Mouse (Mus musculus) hindbrain, embryonic 11.5 days (tissue): ENCODE results near the gene Dock6. TPM values are rescaled to one million over a fixed set of nuclear protein-coding genes. Genes with fewer than 3 reads are reported as not detected.
A peak's percentile ranks its signal among the peaks of the same experiment; 100 is the strongest.
"Not testable (repeated sequence)": the region's sequence is repeated elsewhere in the genome, so short reads cannot be mapped to it uniquely, and the experiment has no call there.

Experiments used
- ATAC-seq: fragments of 200-750 bp; cut with Nextera tagmentation; 2 replicates; pipeline ENCODE4 v1.8.0; 2017; ENCODE audit warnings: mild to moderate bottlenecking, moderate TSS enrichment, moderate library complexity; ENCODE audit not compliant: low FRiP score
- DNase-seq: peaks from one replicate; pipeline ENCODE4 v3.0.0-alpha.2; 2015; ENCODE audit warnings: low spot score
- H3K27ac ChIP-seq: fragments of 300-500 bp; sonication (generic); 2 replicates; pipeline ENCODE4 v1.5.1; 2014; ENCODE audit warnings: mild to moderate bottlenecking, low read depth, low read length
- H3K27me3 ChIP-seq: fragments of 300-500 bp; sonication (generic); 2 replicates; pipeline ENCODE4 v1.6.1; 2014; ENCODE audit warnings: mild to moderate bottlenecking, low read length, moderate library complexity, mixed read lengths; ENCODE audit not compliant: control insufficient read depth, insufficient read depth
- H3K36me3 ChIP-seq: fragments of 300-500 bp; sonication (generic); 2 replicates; pipeline ENCODE4 v1.6.1; 2014; ENCODE audit warnings: mild to moderate bottlenecking, low read length, moderate library complexity, mixed read lengths; ENCODE audit not compliant: control insufficient read depth, insufficient read depth
- H3K4me1 ChIP-seq: fragments of 300-500 bp; sonication (generic); replicated peaks from 2 replicates; pipeline ENCODE4 v1.6.1; 2014; ENCODE audit warnings: low read length, mixed read lengths; ENCODE audit not compliant: control insufficient read depth, insufficient read depth
- H3K4me2 ChIP-seq: fragments of 300-500 bp; sonication (generic); replicated peaks from 2 replicates; pipeline ENCODE4 v1.6.1; 2014; ENCODE audit warnings: mild to moderate bottlenecking, low read depth, low read length
- H3K4me3 ChIP-seq: fragments of 300-500 bp; sonication (generic); 2 replicates; pipeline ENCODE4 v1.5.1; 2014; ENCODE audit warnings: low read depth, low read length
- H3K9ac ChIP-seq: fragments of 300-500 bp; sonication (generic); 2 replicates; pipeline ENCODE4 v1.6.1; 2014; ENCODE audit warnings: low read depth, low read length
- H3K9me3 ChIP-seq: fragments of 300-500 bp; sonication (generic); 2 replicates; pipeline ENCODE4 v1.6.1; 2016; ENCODE audit warnings: low read length; ENCODE audit not compliant: control insufficient read depth
- WGBS: fragments of 180-500 bp; shearing (Covaris S2); extraction: QIAGEN DNeasy Blood & Tissue Kit; methylation state at CpG from one replicate; pipeline ENCODE4 v1.1.7; 2014; 5-methylcytosine and 5-hydroxymethylcytosine counted together
- polyA plus RNA-seq: library from polyadenylated mRNA; unstranded; fragments of >200 nt; fragmentation: Nextera tagmentation; extraction: Ambion mirVana; gene quantifications from 2 replicates; pipeline ENCODE4 v1.2.1, GENCODE M21; 2014

The Dock6 gene
- polyA plus RNA-seq, 1 experiment from 2014 or later: 21.4 TPM

DNA sequence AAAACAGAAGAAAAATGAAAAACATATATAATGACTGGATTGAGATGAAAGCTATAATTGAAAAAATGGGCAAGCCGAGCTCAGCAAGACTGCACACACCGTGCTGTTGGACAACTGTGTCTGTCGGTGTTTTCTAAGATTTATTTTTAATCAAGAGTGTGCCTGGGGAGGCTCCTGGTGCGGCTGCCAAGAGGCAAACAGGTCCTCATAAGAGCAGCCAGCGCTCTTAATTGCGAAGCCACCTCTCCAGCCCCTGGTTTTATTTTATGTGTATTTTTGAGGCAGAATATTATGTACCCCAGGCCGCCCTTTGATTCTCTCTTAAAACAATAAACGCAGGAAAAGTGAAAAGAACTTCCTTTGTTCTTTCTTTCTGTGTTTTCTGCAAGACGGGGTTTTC, 64.2 kb downstream of the Dock6 start:
- DNase-seq (no peak), ATAC-seq (no peak)
- Histone ChIP-seq H3K4me1 (no peaks in the 10 kb centered on the region), H3K36me3 (no peaks in the 10 kb centered on the region), H3K9ac (no peak overlapping the region), H3K4me3 (no peak overlapping the region), H3K9me3 (no peaks in the 10 kb centered on the region), H3K27me3 (no peaks in the 10 kb centered on the region), H3K27ac (no peak overlapping the region), H3K4me2 (no peak overlapping the region)
- WGBS: 84% methylated on average over 9 of the region's 9 CpGs

DNA sequence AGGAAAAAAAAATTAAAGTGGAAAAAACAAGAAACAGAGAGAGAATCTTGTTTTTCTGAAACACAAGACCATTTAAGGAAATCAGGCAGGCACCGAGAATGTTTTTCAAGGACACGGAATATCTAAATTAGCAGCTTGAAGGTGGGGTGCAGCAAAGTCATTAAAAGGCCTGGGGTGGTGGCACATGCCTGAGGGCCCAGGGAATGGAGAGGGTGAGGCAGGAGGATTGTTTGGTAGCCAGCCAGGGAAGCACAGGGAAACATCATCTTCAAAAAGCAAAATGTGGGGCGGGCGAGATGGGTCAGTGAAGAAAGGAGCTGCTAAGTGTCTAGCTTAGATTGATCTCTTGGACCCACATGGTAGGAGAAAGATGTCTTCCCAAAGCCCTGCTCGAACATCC, 64.8 kb downstream of the Dock6 start:
- no peaks in the 10 kb centered on the region for H3K36me3 ChIP-seq
- no peaks in the 10 kb centered on the region for H3K9me3 ChIP-seq
- H3K27me3 ChIP-seq: no peaks in the 10 kb centered on the region
- ATAC-seq (no peak), DNase-seq (no peak)
- H3K27ac ChIP-seq: no peak overlapping the region
- H3K4me3 ChIP-seq: no peak overlapping the region
- H3K4me2 ChIP-seq: no peak overlapping the region
- no peaks in the 10 kb centered on the region for H3K4me1 ChIP-seq
- no peak overlapping the region for H3K9ac ChIP-seq
- WGBS: 88% methylated on average over 5 of the region's 5 CpGs

DNA sequence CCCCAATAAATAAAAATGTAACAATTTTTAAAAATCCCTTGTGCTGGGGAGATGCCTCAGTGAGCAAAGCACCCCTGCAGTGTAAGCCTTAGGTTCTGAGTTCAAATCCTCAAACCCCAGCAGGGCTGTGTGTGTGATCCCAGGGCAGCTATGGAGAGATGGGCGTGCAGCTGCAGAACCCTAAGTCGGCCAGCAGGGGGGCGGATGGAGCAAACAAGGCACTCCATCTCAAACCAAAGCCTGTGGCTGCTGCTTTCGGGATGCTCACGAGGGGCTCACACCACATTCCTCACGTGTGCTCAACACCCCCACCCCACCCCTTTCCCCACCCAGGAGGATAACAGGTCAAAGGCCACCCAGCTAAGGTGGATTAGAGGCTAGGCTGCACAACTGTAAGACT, 65.5 kb downstream of the Dock6 start:
- WGBS: 9% methylated on average over 6 of the region's 6 CpGs
- H3K9me3 ChIP-seq: no peaks in the 10 kb centered on the region
- no peaks in the 10 kb centered on the region for H3K4me1 ChIP-seq
- H3K27ac ChIP-seq: no peak overlapping the region
- ATAC-seq (peak; percentile 53; the same call in 1 of the 2 replicates), DNase-seq (peak; percentile 81)
- H3K4me3 ChIP-seq: no peak overlapping the region
- no peaks in the 10 kb centered on the region for H3K36me3 ChIP-seq
- no peak overlapping the region for H3K9ac ChIP-seq
- no peak overlapping the region for H3K4me2 ChIP-seq
- H3K27me3 ChIP-seq: no peaks in the 10 kb centered on the region

DNA sequence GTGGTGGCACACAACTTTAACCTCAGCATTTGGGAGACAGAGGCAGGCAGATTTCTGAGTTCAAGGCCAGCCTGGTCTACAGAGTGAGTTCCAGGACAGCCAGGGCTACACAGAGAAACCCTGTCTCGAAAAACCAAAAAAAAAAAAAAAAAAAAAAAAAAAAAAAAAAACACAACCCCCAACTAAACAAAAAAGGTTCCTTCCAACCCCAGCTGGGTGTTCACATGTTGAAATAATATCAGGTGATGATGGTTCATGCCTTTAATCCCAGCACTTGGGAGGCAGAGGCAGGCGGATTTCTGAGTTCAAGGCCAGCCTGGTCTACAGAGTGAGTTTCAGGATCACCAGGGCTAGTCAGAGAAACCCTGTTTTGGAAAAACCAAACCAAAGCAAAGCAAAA, 66.1 kb downstream of the Dock6 start:
- not testable (repeated sequence) for H3K9ac ChIP-seq, H3K4me2 ChIP-seq, H3K36me3 ChIP-seq

GRCm38 (mm10) chr9:21784517-21785307, 67.7 kb downstream of the Dock6 start:
- no peak overlapping the region for H3K27ac ChIP-seq
- ATAC-seq: no peak
- no peak for DNase-seq
- WGBS: 94% methylated on average over 7 of the region's 7 CpGs
- no peak overlapping the region for H3K9ac ChIP-seq
- H3K27me3 ChIP-seq: no peaks in the 10 kb centered on the region
- no peak overlapping the region for H3K4me2 ChIP-seq
- no peak overlapping the region for H3K4me3 ChIP-seq
- H3K9me3 ChIP-seq: no peaks in the 10 kb centered on the region
- H3K36me3 ChIP-seq: no peaks in the 10 kb centered on the region
- no peaks in the 10 kb centered on the region for H3K4me1 ChIP-seq

More for the DNA sequence above, 66.1 kb downstream of the Dock6 start:
- not testable (repeated sequence) for H3K27ac ChIP-seq, DNase-seq, H3K4me1 ChIP-seq, H3K9me3 ChIP-seq, H3K4me3 ChIP-seq, H3K27me3 ChIP-seq, ATAC-seq
- 74% methylated on average over 1 of the region's 2 CpGs for WGBS

GRCm38 (mm10) chr9:21781657-21782468, 70.6 kb downstream of the Dock6 start:
- no peaks in the 10 kb centered on the region for H3K9me3 ChIP-seq
- no peak overlapping the region for H3K4me2 ChIP-seq
- no peak overlapping the region for H3K4me3 ChIP-seq
- H3K27me3 ChIP-seq: no peaks in the 10 kb centered on the region
- ATAC-seq (no peak), DNase-seq (no peak)
- no peaks in the 10 kb centered on the region for H3K36me3 ChIP-seq
- WGBS: 82% methylated on average over 15 of the region's 15 CpGs
- H3K9ac ChIP-seq: no peak overlapping the region
- H3K27ac ChIP-seq: no peak overlapping the region
- no peaks in the 10 kb centered on the region for H3K4me1 ChIP-seq

- no peak overlapping the region for H3K4me3 ChIP-seq
- H3K9ac ChIP-seq: no peak overlapping the region
- ATAC-seq (no peak), DNase-seq (no peak)
- H3K27me3 ChIP-seq: no peaks in the 10 kb centered on the region
- no peaks in the 10 kb centered on the region for H3K4me1 ChIP-seq
- no peak overlapping the region for H3K4me2 ChIP-seq
- H3K27ac ChIP-seq: no peak overlapping the region
- H3K9me3 ChIP-seq: no peaks in the 10 kb centered on the region
- no peaks in the 10 kb centered on the region for H3K36me3 ChIP-seq
- 87% methylated on average over 3 of the region's 3 CpGs for WGBS
Measured at GRCm38 (mm10) chr9:21777726-21778125, 74.7 kb downstream of the Dock6 start.

DNA sequence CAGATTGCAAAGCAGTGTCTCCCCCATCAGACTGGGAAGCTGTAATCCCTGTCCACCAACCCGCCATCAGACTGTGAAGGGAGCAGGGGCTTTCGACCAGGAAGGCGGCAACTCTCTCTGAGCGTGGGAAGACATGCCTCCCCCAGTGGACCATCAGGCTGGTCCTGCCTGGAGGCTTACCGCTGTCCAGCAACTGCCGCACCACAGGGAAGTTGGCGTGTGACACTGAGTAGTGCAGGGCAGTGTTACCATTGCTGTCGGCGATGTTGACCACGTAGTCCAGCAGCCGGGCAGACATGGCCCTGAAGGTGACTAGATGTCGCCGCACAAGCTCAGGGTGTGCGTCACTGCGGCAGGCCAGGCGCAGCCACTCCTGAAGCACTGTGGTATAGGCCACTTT, 78.1 kb downstream of the Dock6 start:
- H3K36me3 ChIP-seq: no peaks in the 10 kb centered on the region
- 89% methylated on average over 16 of the region's 16 CpGs for WGBS

More for the DNA sequence above, 78.1 kb downstream of the Dock6 start:
- no peak overlapping the region for H3K4me2 ChIP-seq
- H3K4me1 ChIP-seq: 0 out of 2 replicates have a peak, but pooled peaks cover 2% of the 10 kb centered on the region
- no peaks in the 10 kb centered on the region for H3K9me3 ChIP-seq
- H3K4me3 ChIP-seq: no peak overlapping the region
- H3K9ac ChIP-seq: no peak overlapping the region
- no peaks in the 10 kb centered on the region for H3K27me3 ChIP-seq
- DNase-seq (no peak), ATAC-seq (no peak)
- no peak overlapping the region for H3K27ac ChIP-seq
